Mouse (Mus musculus) CH12.LX (cell line): Measurements from ENCODE around the gene Kat2a. TPM values are rescaled to one million over a fixed set of nuclear protein-coding genes. Genes with fewer than 3 reads are reported as not detected.

Experiments
- DNase-seq: peaks from one replicate; pipeline ENCODE4 v3.0.0-alpha.2; 2013; ENCODE audit errors: extremely low read depth
- H3K27ac ChIP-seq: 2 replicates; pipeline ENCODE4 v1.5.1; 2012; ENCODE audit warnings: low read depth, mild to moderate bottlenecking, control low read depth, moderate library complexity; ENCODE audit not compliant: insufficient read depth
- H3K27me3 ChIP-seq: replicated peaks from 2 replicates; pipeline ENCODE3; 2012; ENCODE audit warnings: inconsistent platforms
- H3K36me3 ChIP-seq, 2 experiments: replicated peaks in 1 of 2; 2 replicates each; pipeline versions ENCODE3 to v1.6.1; 2012; ENCODE audit warnings: inconsistent platforms in 1 of 2, low read length in 1 of 2, mild to moderate bottlenecking in 1 of 2, mixed read lengths in 1 of 2, moderate library complexity in 1 of 2; ENCODE audit not compliant: control insufficient read depth in 1 of 2, insufficient read depth in 1 of 2
- H3K4me1 ChIP-seq, 2 experiments: 2 replicates each; pipeline ENCODE4 v1.6.1; 2012; ENCODE audit warnings: inconsistent platforms in 1 of 2, moderate library complexity in 1 of 2; ENCODE audit not compliant: insufficient read depth in 2 of 2, control insufficient read depth in 1 of 2
- H3K4me2 ChIP-seq: 2 replicates; pipeline ENCODE4 v1.6.1; 2012; ENCODE audit warnings: low read depth, mild to moderate bottlenecking, control low read depth; ENCODE audit not compliant: poor library complexity, insufficient read depth, severe bottlenecking
- H3K4me3 ChIP-seq, 3 experiments: fragments of 150-350 bp in 1 of 3; sonication (generic) in 1 of 3; replicated peaks in 1 of 3; 2 replicates each; pipeline versions ENCODE3 to v1.5.1; 2011 to 2012; ENCODE audit warnings: low read depth in 2 of 3, low read length in 2 of 3, mild to moderate bottlenecking in 2 of 3, moderate library complexity in 2 of 3, control low read depth in 1 of 3, improper control_type of control experiment in 1 of 3, inconsistent platforms in 1 of 3, mixed read lengths in 1 of 3; ENCODE audit not compliant: poor library complexity in 1 of 3
- H3K79me2 ChIP-seq: replicated peaks from 2 replicates; pipeline ENCODE4 v1.6.1; 2012; ENCODE audit warnings: mild to moderate bottlenecking, moderate library complexity; ENCODE audit not compliant: control insufficient read depth, poor library complexity, insufficient read depth, severe bottlenecking; ENCODE audit errors: extremely low read depth
- H3K9ac ChIP-seq: 2 replicates; pipeline ENCODE4 v1.6.1; 2012; ENCODE audit warnings: low read depth, mild to moderate bottlenecking, control low read depth, moderate library complexity; ENCODE audit not compliant: insufficient read depth
- H3K9me3 ChIP-seq: replicated peaks from 2 replicates; pipeline ENCODE3; 2012; ENCODE audit warnings: low read length, inconsistent platforms, mixed read lengths
- CHD1 ChIP-seq: IDR thresholded peaks from 2 replicates; pipeline ENCODE4 v1.6.1; 2012; ENCODE audit warnings: low read depth, low read length, improper control_type of control experiment, inconsistent platforms
- CHD2 ChIP-seq: IDR thresholded peaks from 2 replicates; pipeline ENCODE4 v1.6.1; 2011; ENCODE audit warnings: low read length, improper control_type of control experiment
- CTCF ChIP-seq, 2 experiments: IDR thresholded peaks in 1 of 2; conservative IDR thresholded peaks in 1 of 2; 2 replicates each; pipeline ENCODE4 v1.5.1; 2011 to 2012; ENCODE audit warnings: low read depth in 2 of 2, low read length in 2 of 2, improper control_type of control experiment in 1 of 2, inconsistent platforms in 1 of 2, mild to moderate bottlenecking in 1 of 2, moderate library complexity in 1 of 2
- HCFC1 ChIP-seq: IDR thresholded peaks from 2 replicates; pipeline ENCODE4 v1.6.1; 2012; ENCODE audit warnings: low read depth, mild to moderate bottlenecking, inconsistent platforms, low read length, improper control_type of control experiment
- MAFK ChIP-seq: IDR thresholded peaks from 2 replicates; pipeline ENCODE4 v1.6.1; 2011; ENCODE audit warnings: low read length, improper control_type of control experiment; ENCODE audit not compliant: insufficient replicate concordance
- MAX ChIP-seq: IDR thresholded peaks from 2 replicates; pipeline ENCODE4 v1.6.1; 2011; ENCODE audit warnings: low read length, improper control_type of control experiment
- MAZ ChIP-seq: IDR thresholded peaks from 2 replicates; pipeline ENCODE4 v1.6.1; 2012; ENCODE audit warnings: low read depth, mild to moderate bottlenecking, inconsistent platforms, low read length, improper control_type of control experiment, moderate library complexity
- MEF2A ChIP-seq: IDR thresholded peaks from 2 replicates; pipeline ENCODE4 v1.6.1; 2014; ENCODE audit warnings: low read depth, mild to moderate bottlenecking, inconsistent platforms, low read length, improper control_type of control experiment, borderline replicate concordance
- MYC ChIP-seq: IDR thresholded peaks from 2 replicates; pipeline ENCODE4 v1.6.1; 2011; ENCODE audit warnings: low read depth, mild to moderate bottlenecking, improper control_type of control experiment, low read length
- NELFE ChIP-seq: IDR thresholded peaks from 2 replicates; pipeline ENCODE4 v1.6.1; 2011; ENCODE audit warnings: low read depth, low read length, improper control_type of control experiment
- RAD21 ChIP-seq: IDR thresholded peaks from 2 replicates; pipeline ENCODE4 v1.6.1; 2011; ENCODE audit warnings: low read depth, mild to moderate bottlenecking, low read length, improper control_type of control experiment, moderate library complexity
- SIN3A ChIP-seq: IDR thresholded peaks from 2 replicates; pipeline ENCODE4 v1.6.1; 2012; ENCODE audit warnings: low read length, improper control_type of control experiment, inconsistent platforms
- SMC3 ChIP-seq: IDR thresholded peaks from 2 replicates; pipeline ENCODE4 v1.6.1; 2011; ENCODE audit warnings: low read depth, low read length, improper control_type of control experiment
- TBP ChIP-seq: conservative IDR thresholded peaks from 2 replicates; pipeline ENCODE4 v1.6.1; 2011; ENCODE audit warnings: low read depth, low read length, improper control_type of control experiment
- TCF12 ChIP-seq: IDR thresholded peaks from 2 replicates; pipeline ENCODE4 v1.6.1; 2014; ENCODE audit warnings: low read depth, mild to moderate bottlenecking, inconsistent platforms, low read length, improper control_type of control experiment
- ZKSCAN1 ChIP-seq: IDR thresholded peaks from 2 replicates; pipeline ENCODE4 v1.6.1; 2012; ENCODE audit warnings: low read depth, inconsistent platforms, low read length, improper control_type of control experiment, borderline replicate concordance
- ZMIZ1 ChIP-seq: IDR thresholded peaks from 2 replicates; pipeline ENCODE4 v1.6.1; 2012; ENCODE audit warnings: low read depth, mild to moderate bottlenecking, inconsistent platforms, low read length, improper control_type of control experiment
- dilution Hi-C: fragments of 300-500 bp; cut with MboI; formaldehyde crosslinking; loops from 2 replicates; pipeline ENCODE4 v1.14.3; 2020; ENCODE audit warnings: low sequenced_read_pairs; ENCODE audit not compliant: extremely low pct_unique_long_range_greater_than_20kb, extremely low pct_ligation_motif_present
- in situ Hi-C: fragments of 300-500 bp; cut with MboI; formaldehyde crosslinking; loops from 3 replicates; pipeline ENCODE4 v1.14.3; 2019; ENCODE audit warnings: low sequenced_read_pairs, low pct_ligation_motif_present, low pct_unique_long_range_greater_than_20kb, mixed read lengths
- polyA plus RNA-seq: library from polyadenylated mRNA; unstranded; fragments of >175 nt; gene quantifications from 2 replicates; pipeline ENCODE4 v1.2.1, GENCODE M21; 2012; ENCODE audit warnings: low read depth; ENCODE audit not compliant: insufficient read length
- total RNA-seq, 2 experiments: library from RNA; depleted of rRNA; stranded (reverse); fragments of 300-350 nt in 1 of 2; fragments of >200 nt in 1 of 2; gene quantifications; 2 replicates each; pipeline ENCODE4 v1.2.3; 2012 to 2014

Gene Kat2a
- total and polyA plus RNA-seq, 3 experiments, result 27.2 to 82.9 (median 30.7) TPM

DNA sequence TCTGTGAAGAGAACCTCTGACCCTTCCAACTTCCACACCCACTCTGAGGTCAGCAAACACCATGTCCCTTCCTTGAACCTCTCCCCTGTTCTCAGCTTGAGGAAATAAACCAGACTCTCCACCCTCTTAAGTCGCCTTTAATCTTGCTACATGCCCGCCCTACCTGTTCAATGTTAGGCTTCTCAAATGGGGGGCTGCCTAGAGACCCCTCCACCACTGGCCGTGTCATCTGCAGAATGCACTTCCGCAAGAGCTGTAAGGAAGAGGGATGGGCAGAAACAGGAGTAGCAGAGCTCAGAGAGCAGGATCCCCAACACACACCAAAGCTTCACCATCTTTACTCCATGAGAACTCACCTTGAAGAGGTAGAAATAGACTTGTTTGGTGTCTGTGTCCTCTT is 1.3 kb downstream of the Kat2a start:
- Histone ChIP-seq H3K4me1 (peaks cover 9 to 46% of the 10 kb centered on the region in 2 experiments), H3K9ac (peak overlapping the region; percentile 97; the same call in 1 of the 2 replicates), H3K27me3 (no peaks in the 10 kb centered on the region), H3K4me2 (peak overlapping the region; percentile 75), H3K27ac (no peak overlapping the region), H3K79me2 (peaks cover 4% of the 10 kb centered on the region; the same call in 1 of the 2 replicates), H3K9me3 (no peaks in the 10 kb centered on the region), H3K4me3 (no peak overlapping the region), H3K36me3 (peaks cover 58 to 82% of the 10 kb centered on the region in 2 experiments)
- in situ Hi-C loops, result no loop called here
- no peak for TF ChIP-seq ZMIZ1
- no peak for TF ChIP-seq MEF2A
- TF ChIP-seq SIN3A, result no peak
- no peak for TF ChIP-seq HCFC1
- no peak for TF ChIP-seq MAX
- TF ChIP-seq MYC, result no peak
- TF ChIP-seq NELFE, result no peak
- no peak for TF ChIP-seq CHD1
- TF ChIP-seq RAD21, result no peak
- no peak for DNase-seq
- dilution Hi-C loops, result no loop called here

DNA sequence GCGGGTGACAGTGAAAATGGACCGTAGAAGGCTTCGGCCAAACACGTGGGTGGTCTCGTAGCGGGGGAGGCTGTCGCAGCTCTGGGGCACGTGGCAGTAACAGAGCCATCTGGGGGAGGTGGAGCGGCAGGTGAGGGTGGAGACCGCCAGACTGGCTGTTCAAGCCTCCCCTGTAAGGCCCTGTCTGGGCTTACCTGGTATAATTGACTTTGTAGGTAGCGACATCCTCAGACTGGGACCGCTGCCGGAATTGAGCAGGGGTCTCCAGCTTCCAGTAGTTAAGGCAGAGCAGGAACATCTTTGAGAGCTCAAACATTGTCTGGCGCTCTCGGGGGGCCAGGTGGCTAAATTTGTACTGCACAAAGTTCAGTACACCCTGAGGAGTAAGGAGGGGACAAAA is 1.7 kb downstream of the Kat2a start:
- in situ Hi-C loops, result no loop called here
- H3K9me3 ChIP-seq, result no peaks in the 10 kb centered on the region
- dilution Hi-C loops, result no loop called here
- no peak overlapping the region for H3K4me2 ChIP-seq
- TF ChIP-seq ZKSCAN1 (no peak), CHD2 (no peak), TCF12 (no peak), SMC3 (no peak), CTCF (conservative IDR thresholded peaks at IDR 0.05 in 1 of 2, IDR thresholded peaks at IDR 0.05 in 1 of 2; ENCODE audit: low read depth in 2 of 2, low read length in 2 of 2) (no peak), TBP (no peak), MAZ (no peak), MAFK (no peak)
- H3K27me3 ChIP-seq, result no peaks in the 10 kb centered on the region
- H3K9ac ChIP-seq, result no peak overlapping the region
- no peak for DNase-seq
- peaks cover 9 to 46% of the 10 kb centered on the region in 2 experiments for H3K4me1 ChIP-seq
- peaks cover 4% of the 10 kb centered on the region; the same call in 1 of the 2 replicates for H3K79me2 ChIP-seq
- H3K36me3 ChIP-seq, result peaks cover 59 to 82% of the 10 kb centered on the region in 2 experiments
- no peak overlapping the region for H3K27ac ChIP-seq
- H3K4me3 ChIP-seq, result no peak overlapping the region
